Mouse (Mus musculus): Measurements from ENCODE around the gene Ampd1.

Gene Ampd1

DNA sequence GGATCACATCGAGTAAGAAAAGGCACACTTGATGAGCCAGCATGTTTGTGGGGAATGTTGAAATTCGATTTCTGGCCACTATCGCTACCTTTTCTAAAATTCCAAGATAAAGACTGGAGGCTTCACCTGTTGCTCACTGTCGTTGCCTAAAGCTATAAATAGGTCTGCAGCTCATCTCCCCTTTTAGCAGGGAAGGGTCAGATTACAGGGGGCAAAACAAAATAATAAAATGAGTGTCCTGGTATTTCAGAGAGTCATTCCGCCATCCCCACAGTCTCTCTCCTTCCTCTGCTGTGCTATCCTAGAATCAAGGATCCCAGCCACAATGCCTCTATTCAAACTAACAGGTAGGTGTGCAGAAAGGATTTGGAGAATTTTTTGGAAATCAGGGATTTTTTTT lies at the start of gene Ampd1:
Ampd1 (plus strand) TSS at position 244 of the 400 bp plus-strand sequence.
- no peak for DNase-seq

DNA sequence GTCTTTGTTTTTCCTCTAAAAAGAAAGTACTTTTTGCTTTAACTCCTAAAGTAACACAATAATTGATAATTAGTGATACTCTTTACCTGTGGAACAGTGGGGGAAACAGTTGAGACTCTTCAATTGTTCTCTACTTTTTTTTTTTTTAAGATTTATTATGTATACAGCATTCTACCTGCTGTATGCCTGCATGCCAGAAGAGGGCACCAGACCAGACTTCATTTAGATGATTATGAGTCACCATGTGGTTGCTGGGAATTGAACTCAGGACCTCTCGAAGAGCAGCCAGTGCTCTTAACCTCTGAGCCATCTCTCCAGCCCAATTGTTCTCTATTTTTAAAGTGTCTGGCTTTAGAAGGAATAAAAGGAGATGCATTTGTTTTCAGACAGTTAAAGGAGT lies 47.6 kb upstream of the Ampd1 start:
- no peak for DNase-seq

DNA sequence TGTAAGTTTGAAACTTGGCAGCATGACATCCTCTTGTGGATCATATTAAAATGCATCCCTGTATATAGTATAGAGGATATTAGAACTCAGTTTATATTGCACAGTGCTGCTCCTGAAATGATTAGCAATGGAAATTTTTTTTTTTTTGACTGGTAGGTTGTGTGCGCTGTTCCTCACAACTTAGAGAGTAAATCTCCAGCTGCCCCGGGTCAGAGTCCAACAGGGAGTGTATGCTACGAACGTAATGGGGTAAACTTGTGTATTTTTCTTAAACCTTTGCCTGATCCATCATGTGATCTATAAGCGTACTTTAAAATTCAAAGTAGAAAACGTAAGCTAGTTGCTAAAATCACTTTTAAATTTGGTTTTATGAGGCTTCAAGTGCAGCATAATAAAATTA lies 33.5 kb upstream of the Ampd1 start:
- no peak for DNase-seq

DNA sequence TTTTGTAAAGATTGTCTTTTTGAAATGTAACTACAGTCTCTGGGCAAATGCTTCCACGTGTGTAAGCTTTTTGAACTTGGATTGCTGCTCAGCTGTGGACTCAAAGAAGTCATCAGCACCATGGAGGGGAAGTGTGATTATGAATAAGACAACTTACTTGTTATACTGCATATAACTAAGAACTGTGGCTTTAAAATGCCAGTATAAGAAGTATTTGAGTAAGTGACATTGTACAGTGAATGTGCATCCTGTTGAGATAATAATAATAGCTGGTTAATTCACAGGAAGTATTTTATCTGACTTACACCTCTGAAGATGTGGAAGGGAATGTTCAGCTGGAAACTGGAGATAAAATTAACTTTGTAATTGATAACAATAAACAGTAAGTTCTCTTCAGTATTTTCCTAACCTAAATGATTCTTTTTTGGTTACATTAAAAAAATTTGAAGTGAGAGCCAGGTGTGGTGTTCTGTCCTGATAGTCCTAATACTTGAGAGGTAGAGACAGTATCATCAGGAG lies 32.9 kb upstream of the Ampd1 start:
- DNase-seq = no peak

DNA sequence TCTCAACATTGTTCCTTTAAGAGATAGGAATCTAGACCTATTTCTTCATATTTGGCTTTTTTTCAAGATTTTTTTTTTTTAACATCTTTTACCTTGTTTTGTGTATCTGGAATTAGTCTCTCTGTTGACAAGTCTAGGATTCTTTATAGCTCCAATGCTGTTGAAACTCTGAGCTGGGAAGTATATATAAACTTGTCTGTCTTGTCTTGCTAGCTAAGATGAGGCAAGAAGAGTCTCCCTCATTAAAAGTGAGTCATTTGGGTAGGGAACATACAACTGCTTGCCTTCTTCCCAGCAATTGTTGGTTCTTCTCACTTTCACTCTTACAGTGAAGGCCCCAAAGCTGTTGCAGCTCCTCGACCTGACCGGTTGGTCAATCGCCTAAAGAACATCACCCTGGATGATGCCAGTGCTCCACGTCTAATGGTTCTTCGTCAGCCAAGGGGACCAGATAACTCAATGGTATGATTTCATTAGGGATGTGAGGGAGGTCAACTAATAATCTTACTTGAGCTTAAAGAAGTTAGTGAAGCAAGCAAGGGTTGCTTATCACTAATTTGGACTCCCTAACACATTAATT lies 17.7 kb upstream of the Ampd1 start:
- no peak for DNase-seq

DNA sequence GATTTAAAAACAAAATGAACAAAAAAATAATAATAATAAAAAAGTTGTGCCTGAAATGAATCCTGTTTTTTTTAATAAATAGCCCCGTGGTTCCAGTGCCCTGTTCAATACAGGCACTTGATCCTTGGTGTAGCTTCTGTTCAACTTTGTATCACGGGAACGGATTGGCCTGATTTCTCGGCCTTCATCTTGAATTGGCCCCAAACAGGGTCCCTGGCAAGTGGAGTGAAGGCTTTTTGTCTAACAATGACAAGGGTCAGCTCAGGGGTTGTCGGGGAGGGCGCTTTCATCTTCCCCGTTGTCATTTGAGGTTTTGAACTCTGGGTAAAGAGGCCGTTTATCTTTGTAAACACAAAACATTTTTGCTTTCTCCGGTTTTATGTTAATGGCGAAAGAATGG lies 16.1 kb upstream of the Ampd1 start:
- DNase-seq = no peak

DNA sequence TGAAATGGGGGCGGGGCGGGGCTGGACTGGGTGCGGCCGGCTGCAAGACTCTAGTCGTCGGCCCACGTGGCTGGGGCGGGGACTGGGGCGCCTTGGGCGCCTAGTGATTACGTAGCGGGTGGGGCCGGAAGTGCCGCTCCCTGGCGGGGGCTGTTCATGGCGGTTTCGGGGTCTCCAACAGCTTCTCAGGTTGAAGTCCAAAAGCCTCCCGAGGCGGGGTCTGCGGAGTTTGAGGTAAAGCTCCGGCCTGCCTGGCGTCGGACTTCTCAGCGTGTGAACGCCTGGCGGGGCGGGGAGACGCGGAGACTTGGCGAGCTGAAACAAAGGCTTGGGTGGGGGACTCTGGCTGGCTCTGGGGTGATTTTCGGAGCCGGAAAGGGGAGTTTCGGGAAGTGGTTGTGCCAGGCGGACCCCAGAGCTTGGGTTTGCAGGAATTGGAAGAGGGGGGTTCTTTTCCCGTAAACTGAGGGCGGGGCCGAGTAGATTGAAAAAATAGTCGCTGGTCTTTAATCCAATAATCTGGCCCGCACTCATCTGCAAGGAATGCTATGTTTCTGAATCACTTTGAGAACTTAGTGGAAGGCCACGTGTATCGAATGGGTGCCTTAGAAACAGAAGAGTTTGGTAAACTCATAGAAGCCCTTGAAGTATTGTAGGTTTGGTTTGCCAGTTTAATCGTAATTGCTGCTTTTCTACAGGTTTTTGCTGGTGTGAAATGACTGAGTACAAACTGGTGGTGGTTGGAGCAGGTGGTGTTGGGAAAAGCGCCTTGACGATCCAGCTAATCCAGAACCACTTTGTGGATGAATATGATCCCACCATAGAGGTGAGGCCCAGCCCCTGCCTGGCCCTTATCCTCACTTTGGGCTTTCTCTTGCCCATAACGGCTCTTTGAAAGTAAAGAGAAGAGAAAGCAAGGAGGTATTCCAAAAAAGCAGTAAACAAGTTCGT lies 15.3 kb upstream of the Ampd1 start, which contains the start of gene Nras:
Nras (plus strand) TSS at position 79 of the 951 bp plus-strand sequence.
- peak; percentile 84 to 89 for DNase-seq

DNA sequence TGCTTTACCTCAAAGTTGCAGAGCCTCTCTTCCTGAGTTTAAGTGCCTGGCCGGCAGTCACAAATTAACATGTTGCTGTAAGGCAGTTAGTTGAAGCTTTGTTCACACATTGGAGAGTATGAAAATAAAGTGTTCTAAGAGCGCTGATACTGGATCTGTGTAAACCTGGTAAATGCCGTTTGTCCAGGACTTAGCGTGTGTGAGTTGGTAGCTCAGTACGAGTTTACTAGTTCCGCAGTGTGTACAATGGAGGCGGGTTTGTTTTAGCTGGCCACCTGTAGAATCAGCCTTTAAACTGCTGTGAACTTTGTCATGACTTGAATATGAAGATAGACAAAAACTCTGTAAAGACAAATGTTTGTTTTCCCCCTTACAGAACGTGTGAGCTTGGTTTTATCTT lies 6.9 kb upstream of the Ampd1 start:
- no peak for DNase-seq

DNA sequence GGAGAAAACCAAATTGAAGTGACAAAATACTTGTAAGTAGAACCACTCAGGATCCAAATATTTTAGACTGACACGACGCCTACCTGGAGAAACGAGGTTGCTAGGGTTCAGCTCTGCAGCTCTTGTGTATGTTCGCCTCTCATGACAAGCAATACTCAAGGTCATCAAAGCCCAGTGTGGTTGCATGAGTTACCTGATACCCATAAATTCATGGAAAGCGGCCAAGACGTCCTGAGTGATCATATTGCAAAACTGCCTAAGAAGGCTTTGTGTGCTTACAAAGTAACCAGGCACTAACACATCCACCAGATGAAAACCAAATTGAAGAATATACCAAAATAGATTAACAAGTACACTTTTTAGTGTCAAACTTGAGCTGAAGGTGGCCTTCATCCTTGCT lies 4.8 kb upstream of the Ampd1 start:
- no peak for DNase-seq

DNA sequence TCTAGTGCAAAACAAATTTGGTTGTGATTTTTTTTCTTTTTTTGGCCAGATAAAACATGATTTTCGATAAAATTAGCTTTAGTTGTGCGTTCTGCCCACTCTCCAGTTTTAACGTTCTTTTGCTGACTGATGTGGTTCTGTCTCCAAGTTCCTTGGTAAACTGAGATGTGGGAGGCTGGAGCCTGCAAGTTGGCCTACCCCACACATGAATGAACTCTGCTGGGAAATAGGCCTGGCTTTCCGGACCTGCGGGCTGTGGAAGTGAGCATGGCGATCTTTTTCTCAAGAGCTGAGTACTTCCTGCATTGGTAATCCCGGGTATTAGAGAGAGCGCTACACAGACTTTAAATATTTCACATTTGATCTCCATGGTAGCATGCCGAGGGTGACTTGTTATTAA lies 2.1 kb downstream of the Ampd1 start:
- no peak for DNase-seq

DNA sequence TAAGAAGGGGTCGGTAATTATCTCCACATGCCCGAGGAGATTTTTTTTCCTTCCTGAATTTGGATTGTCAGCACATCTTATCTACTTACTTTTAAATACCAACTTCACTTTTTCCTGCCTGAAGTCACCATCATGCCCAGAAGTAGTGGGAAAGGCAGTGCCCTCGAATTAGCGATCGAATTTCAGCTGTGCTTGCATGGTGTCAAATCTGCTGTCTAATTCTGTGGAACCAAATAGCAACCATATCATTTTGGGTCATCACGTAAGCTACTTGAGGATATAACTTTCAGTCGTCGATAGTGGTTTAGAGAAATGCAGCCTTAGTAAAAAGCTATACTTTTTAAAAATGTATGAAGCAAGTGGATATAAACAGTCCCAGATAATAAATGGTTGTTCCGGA lies 2.7 kb downstream of the Ampd1 start:
- DNase-seq = no peak

DNA sequence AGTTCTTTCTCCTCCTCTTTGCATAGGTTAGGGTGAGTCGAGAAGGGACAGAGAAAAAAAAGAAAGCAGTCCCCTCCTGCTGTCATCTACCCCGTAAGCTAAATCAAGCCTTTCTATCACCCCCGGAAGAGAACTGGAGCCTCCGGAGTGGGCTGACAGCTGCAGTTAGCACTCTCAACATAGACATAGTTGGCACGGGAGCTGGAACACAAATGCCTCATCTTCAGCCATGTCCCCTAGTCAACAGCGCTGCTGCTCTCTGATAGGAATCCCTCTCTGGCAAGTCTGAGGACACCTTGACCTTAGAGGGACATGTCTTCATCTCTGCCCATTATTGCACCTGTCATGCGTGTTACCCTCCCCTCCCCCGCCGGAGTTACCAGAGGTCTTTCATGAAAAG lies 5.5 kb downstream of the Ampd1 start:
- no peak for DNase-seq

DNA sequence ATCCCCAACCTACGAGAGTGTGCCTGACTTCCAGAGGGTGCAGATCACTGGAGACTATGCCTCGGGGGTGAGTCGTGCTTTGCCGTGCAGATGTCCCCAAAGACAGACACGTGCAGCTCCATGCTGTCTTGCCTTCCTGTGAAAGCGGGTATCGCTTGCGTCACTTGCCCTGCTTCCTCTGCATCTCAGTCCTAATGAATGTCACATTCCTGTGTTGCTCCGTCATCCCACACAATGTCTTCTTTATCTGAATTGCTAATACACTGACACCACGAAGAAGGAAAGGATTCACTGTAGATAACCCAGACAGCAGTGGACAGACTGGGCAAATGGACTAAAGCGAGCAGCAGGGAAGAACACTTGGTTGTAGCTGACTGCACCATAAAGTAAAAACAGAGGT lies 7.2 kb downstream of the Ampd1 start:
- no peak for DNase-seq

DNA sequence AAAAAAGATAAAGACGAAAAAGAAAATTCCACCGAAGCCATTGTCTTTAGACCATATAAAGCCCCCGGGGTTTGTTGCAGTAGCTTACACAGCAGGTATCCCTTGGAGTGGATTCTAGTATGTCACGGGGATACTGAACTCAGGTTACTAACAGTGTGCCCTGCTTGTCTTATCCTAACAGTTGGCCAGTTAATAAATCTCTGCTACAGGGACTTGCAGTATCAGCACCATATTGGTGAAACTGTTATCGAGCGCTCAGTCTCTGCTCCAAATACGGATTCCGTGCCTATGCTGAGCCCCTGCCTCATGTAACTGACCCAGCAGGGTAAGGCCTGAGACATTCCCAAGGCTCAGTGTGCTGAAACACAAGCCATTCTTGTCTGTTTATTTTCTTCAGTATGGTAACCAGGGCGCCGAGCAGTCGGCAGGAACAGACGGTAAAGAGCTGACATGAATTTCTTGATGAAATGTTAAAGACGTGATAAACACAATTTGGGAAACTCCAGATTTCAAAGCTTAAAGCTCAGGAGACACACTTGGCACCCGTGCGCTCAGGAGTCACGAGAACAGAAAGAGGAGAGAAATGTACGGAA lies 8.1 kb downstream of the Ampd1 start:
- DNase-seq = no peak

DNA sequence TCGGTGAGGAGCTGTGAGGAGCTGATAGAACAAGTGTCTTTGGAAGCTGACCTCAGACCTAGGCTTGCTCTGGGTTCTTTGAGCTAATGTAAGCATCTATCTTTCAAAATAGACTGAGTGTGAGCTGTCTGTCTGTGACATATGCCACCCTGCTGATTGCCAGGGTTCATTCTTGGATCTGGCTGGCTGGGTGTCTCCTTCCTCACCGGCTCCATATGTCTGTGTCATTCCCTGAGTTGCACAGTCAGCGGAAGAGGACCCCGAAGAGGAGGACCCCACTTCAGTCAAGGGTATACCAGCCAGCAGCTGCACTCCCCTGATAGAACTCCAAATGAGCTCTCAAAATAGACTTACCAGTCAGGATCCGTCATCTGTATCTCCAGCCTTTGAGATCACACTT lies 8.9 kb downstream of the Ampd1 start:
- no peak for DNase-seq

DNA sequence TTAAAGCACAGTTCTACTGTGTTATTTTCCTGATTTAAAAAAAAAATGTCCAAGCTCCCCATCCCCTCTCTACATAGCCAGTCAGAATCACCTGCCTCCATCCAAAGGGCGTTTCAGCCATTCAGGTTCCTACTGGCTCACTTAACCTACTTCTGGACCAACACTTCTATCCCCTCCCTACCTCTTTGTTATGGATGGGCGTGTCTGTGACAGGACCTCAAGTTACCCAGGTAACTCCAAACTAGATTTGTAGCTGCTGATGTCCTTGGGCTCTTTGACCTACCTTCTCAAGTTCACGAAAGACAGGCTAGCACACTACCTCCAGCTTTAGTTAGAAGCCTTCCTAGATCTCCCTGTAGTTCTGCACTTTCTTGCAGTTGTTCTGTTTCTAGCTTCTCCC lies 12.2 kb downstream of the Ampd1 start:
- DNase-seq = no peak

DNA sequence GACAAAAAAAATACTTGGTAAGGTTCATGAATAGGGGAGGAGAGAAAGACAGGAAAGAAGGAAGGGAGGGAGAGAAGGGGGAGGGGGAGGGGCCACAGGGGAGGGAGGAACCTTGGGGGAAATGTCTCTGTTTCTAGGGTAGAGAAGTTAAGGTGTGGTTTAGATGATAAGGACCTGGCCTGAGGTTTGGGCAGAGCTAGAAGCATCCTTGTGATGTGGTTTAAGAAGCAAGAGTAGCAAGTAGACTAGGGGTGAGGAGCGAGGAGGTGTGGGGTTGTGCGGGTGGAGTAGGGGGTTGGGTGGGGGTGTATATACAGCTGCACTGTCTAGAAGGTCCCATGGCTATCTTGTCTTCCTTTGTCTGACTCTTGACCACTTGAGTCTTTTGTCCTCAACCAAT lies 17.9 kb downstream of the Ampd1 start:
- DNase-seq = peak; percentile 21 to 53

DNA sequence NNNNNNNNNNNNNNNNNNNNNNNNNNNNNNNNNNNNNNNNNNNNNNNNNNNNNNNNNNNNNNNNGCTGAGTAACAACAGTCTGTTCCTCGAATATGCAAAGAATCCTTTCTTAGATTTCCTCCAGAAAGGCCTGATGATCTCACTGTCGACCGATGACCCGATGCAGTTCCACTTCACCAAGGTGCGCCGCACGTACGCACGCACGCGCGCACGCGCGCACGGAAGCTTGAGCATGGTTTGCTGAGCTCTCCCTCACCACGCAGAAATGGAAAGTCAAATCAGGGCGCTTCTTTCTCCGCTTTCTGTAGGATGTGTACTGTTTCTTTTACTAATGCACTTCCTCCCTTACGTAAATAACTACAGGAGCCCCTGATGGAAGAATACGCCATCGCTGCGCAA lies 24.8 kb downstream of the Ampd1 start:
- DNase-seq = no peak

DNA sequence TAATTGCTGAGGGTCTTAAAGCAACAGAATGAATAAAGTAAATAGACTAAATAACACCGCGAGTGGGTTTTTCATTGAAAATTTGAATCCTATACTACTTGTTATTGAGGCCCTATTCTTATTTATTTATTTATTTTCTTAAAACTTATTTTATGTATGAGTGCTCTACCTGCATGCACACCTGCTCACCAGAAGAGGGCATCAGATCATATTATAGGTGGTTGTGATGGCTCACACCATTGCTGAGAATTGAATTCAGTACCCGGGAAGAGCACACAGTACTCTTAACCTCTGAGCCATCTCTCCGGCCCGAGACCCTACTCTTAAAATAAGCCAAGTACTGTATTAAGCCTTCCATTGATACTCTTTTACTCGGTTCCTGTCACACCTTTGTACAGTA lies 25.9 kb downstream of the Ampd1 start:
- DNase-seq = no peak

DNA sequence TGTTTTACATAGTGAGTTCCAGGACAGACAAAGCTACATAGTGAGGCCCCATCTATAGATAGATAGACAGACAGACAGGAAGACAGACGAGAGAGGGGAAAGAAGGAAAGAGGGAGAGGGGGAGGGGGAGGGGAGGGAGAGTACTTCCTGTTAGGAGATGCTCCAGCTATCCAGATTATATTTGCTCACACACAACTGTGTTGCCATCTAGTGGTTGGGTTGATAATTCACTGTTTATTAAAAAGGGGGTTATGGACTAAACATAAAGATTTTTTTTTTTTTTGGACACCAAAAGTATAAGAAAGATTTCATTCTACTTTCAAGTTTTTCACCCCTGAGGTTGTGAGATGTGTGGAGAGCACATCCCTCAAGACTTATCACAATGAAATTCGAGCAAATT lies 26.9 kb downstream of the Ampd1 start:
- DNase-seq = no peak

DNA sequence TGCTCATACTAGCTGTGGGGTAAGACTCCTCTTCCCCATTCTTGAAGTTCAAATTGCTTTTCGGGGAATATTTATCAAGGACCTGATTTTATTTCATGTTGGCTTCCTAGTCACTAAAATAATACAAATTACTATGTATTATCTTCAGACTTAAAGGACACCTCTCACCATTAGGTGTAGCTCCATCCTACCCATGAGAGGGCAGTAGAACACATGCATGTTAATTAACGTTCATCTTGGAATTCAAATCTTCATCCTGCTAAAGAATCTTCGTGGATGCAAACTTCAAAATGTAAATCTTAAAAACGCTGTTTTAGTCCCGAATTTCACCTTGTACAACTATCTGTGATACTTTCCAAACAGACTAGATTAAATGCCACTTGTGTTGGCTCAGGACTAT lies 27.4 kb downstream of the Ampd1 start:
- DNase-seq = no peak

DNA sequence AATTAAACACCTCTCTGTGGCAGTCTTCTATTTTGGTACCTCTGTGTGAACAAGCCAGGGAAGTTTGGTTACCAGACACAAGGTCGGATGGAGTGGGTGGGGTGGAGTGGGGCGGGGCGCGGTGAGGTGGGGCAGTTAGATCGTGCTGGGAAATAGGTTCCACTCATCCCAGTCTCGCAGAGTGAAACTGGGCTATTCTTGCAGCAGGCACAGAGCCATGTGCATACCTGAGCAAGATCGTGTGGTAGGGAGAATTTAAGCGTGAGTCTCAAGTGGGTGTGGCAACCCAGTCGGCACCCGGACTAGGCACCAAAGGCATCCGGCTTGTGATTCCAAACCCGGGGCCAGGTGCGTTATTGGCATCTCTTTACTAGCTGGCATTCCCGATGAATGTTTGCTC lies 28.1 kb downstream of the Ampd1 start:
- no peak for DNase-seq

DNA sequence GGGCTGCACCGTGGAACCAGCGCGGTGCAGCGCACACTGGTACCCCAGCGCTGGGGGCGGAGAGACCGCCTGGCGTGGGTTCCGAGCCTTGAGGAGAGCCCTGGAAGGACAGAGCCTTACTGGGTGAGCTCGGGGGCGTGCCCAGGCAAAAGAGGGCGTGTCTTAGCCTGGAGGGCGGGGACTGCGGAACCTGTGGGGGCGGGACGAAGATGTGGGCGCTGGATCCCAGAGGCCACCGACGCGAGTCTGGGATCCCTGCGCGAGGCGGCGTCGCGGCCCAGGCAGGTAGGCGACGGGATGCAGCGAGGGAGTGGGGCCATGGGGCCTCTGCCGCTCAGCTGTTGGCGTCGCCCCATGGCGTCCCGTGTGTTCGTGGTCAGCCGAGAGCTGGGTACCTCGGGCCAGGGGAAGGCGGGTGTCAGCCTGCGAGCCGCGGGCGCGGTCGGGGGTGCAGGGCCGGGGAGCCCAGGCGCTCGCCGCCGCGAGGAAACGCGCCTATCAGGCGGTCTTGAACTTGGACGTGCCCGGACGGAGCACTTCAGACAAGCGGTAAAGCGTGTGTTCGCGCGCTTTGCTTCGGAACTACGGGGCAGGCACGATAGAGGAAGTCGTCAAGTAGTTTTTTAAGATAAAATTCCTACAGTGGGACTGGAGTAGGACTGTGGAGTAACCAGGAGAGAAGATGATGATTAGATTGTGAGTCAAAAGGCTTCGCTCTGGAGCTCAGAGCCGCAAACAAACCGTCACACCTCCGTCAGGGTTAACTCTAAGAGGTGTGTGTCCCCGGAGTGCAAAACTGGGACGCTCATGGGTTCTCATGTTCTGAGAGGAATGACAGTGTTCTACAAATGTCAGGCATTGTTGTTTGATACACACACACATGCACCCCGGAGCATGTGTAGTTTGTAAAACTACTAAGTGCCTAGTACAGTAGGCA lies 28.9 kb downstream of the Ampd1 start, which contains the start of gene Dennd2c:
Dennd2c (plus strand) TSS at position 151 of the 937 bp plus-strand sequence.
- peak; percentile 75 to 82 for DNase-seq

Measured in thymus, adult 18-20 months (tissue).